Mouse (Mus musculus) MEL (cell line): ENCODE data around the gene Gm45233. TPM values are rescaled to one million over a fixed set of nuclear protein-coding genes. Genes with fewer than 3 reads are reported as not detected.
"Not testable (repeated sequence)": the region's sequence is repeated elsewhere in the genome, so short reads cannot be mapped to it uniquely, and the experiment has no call there.

Experiments used
- DNase-seq: peaks from one replicate; pipeline ENCODE4 v3.0.0; 2011; ENCODE audit warnings: low read depth, low spot score
- H3K27ac ChIP-seq: 2 replicates; pipeline ENCODE4 v1.5.1; 2012; ENCODE audit warnings: low read depth, mild to moderate bottlenecking, control low read depth, low read length, moderate library complexity; ENCODE audit not compliant: control insufficient read depth
- H3K27me3 ChIP-seq, 2 experiments: fragments of 150-350 bp in 1 of 2; sonication (generic) in 1 of 2; 2 replicates each; pipeline ENCODE4 v1.6.1; 2012; ENCODE audit warnings: low read length in 2 of 2, mild to moderate bottlenecking in 2 of 2, improper control_type of control experiment in 1 of 2, moderate library complexity in 1 of 2; ENCODE audit not compliant: insufficient read depth in 2 of 2, control insufficient read depth in 1 of 2
- H3K36me3 ChIP-seq, 2 experiments: 2 replicates each; pipeline ENCODE4 v1.6.1; 2012 to 2014; ENCODE audit warnings: low read length in 2 of 2, improper control_type of control experiment in 1 of 2, inconsistent platforms in 1 of 2, mild to moderate bottlenecking in 1 of 2; ENCODE audit not compliant: insufficient read depth in 2 of 2, control insufficient read depth in 1 of 2
- H3K4me1 ChIP-seq, 2 experiments: fragments of 150-350 bp in 1 of 2; sonication (generic) in 1 of 2; 2 replicates each; pipeline ENCODE4 v1.6.1; 2012; ENCODE audit warnings: low read length in 2 of 2, improper control_type of control experiment in 1 of 2, mild to moderate bottlenecking in 1 of 2; ENCODE audit not compliant: insufficient read depth in 2 of 2, control insufficient read depth in 1 of 2
- H3K4me3 ChIP-seq, 2 experiments: fragments of 150-350 bp in 1 of 2; sonication (generic) in 1 of 2; 2 replicates each; pipeline ENCODE4 v1.5.1; 2012; ENCODE audit warnings: low read depth in 2 of 2, low read length in 2 of 2, mild to moderate bottlenecking in 2 of 2, moderate library complexity in 2 of 2, control low read depth in 1 of 2, improper control_type of control experiment in 1 of 2; ENCODE audit not compliant: control insufficient read depth in 1 of 2, insufficient read depth in 1 of 2
- H3K79me2 ChIP-seq: 2 replicates; pipeline ENCODE4 v1.6.1; 2012; ENCODE audit warnings: mild to moderate bottlenecking, low read length, moderate library complexity; ENCODE audit not compliant: control insufficient read depth, poor library complexity, insufficient read depth
- H3K9ac ChIP-seq: 2 replicates; pipeline ENCODE4 v1.6.1; 2012; ENCODE audit warnings: low read depth, mild to moderate bottlenecking, control low read depth, low read length, moderate library complexity; ENCODE audit not compliant: control insufficient read depth, poor library complexity, severe bottlenecking
- H3K9me3 ChIP-seq: fragments of 150-350 bp; sonication (generic); replicated peaks from 2 replicates; pipeline ENCODE4 v1.6.1; 2012; ENCODE audit warnings: mild to moderate bottlenecking, low read length, improper control_type of control experiment, moderate library complexity; ENCODE audit not compliant: insufficient read depth
- CHD1 ChIP-seq: IDR thresholded peaks from 2 replicates; pipeline ENCODE4 v1.6.1; 2012; ENCODE audit warnings: low read depth, mild to moderate bottlenecking, inconsistent platforms, low read length, improper control_type of control experiment
- E2F4 ChIP-seq: IDR thresholded peaks from 2 replicates; pipeline ENCODE4 v1.6.1; 2011; ENCODE audit warnings: low read depth, low read length, improper control_type of control experiment, borderline replicate concordance
- ELF1 ChIP-seq: IDR thresholded peaks from 2 replicates; pipeline ENCODE4 v1.6.1; 2014; ENCODE audit warnings: low read depth, mild to moderate bottlenecking, inconsistent platforms, low read length, improper control_type of control experiment, moderate library complexity
- ETS1 ChIP-seq: IDR thresholded peaks from 2 replicates; pipeline ENCODE4 v1.6.1; 2012; ENCODE audit warnings: low read depth, mild to moderate bottlenecking, inconsistent platforms, low read length, improper control_type of control experiment, moderate library complexity
- GABPA ChIP-seq: IDR thresholded peaks from 2 replicates; pipeline ENCODE4 v1.6.1; 2012; ENCODE audit warnings: low read depth, mild to moderate bottlenecking, inconsistent platforms, low read length, improper control_type of control experiment, moderate library complexity
- GATA1 ChIP-seq: IDR thresholded peaks from 2 replicates; pipeline ENCODE4 v1.6.1; 2011; ENCODE audit warnings: low read depth, low read length, improper control_type of control experiment
- HCFC1 ChIP-seq: IDR thresholded peaks from 2 replicates; pipeline ENCODE4 v1.6.1; 2012; ENCODE audit warnings: low read depth, mild to moderate bottlenecking, inconsistent platforms, low read length, improper control_type of control experiment, moderate library complexity
- JUND ChIP-seq: IDR thresholded peaks from 2 replicates; pipeline ENCODE4 v1.6.1; 2011; ENCODE audit warnings: low read depth, mild to moderate bottlenecking, improper control_type of control experiment, low read length
- KAT2A ChIP-seq: conservative IDR thresholded peaks from 2 replicates; pipeline ENCODE4 v1.6.1; 2012; ENCODE audit warnings: low read depth, low read length, improper control_type of control experiment, inconsistent platforms
- MYC ChIP-seq: IDR thresholded peaks from 2 replicates; pipeline ENCODE4 v1.6.1; 2011; ENCODE audit warnings: low read depth, mild to moderate bottlenecking, low read length, improper control_type of control experiment, moderate library complexity
- NRF1 ChIP-seq: IDR thresholded peaks from 2 replicates; pipeline ENCODE4 v1.6.1; 2014; ENCODE audit warnings: low read depth, mild to moderate bottlenecking, inconsistent platforms, low read length, improper control_type of control experiment, moderate library complexity; ENCODE audit not compliant: poor library complexity, insufficient read depth, severe bottlenecking
- POLR2AphosphoS2 ChIP-seq: IDR thresholded peaks from 2 replicates; pipeline ENCODE4 v1.6.1; 2011; ENCODE audit warnings: low read length, improper control_type of control experiment
- POLR2AphosphoS5 ChIP-seq: IDR thresholded peaks from 2 replicates; pipeline ENCODE4 v1.6.1; 2012; ENCODE audit warnings: low read depth, borderline replicate concordance, mild to moderate bottlenecking, inconsistent platforms, low read length, moderate library complexity, mixed read lengths
- SMC3 ChIP-seq: IDR thresholded peaks from 2 replicates; pipeline ENCODE4 v1.6.1; 2011; ENCODE audit warnings: low read depth, low read length, improper control_type of control experiment
- TAL1 ChIP-seq: IDR thresholded peaks from 2 replicates; pipeline ENCODE4 v1.6.1; 2012; ENCODE audit warnings: mild to moderate bottlenecking, inconsistent platforms, low read length, moderate library complexity, mixed read lengths
- TBP ChIP-seq: IDR thresholded peaks from 2 replicates; pipeline ENCODE4 v1.8.0; 2011; ENCODE audit warnings: low read depth, low read length, improper control_type of control experiment
- USF1 ChIP-seq: IDR thresholded peaks from 2 replicates; pipeline ENCODE4 v1.6.1; 2014; ENCODE audit warnings: low read depth, mild to moderate bottlenecking, inconsistent platforms, low read length, improper control_type of control experiment, moderate library complexity
- USF2 ChIP-seq, 2 experiments: IDR thresholded peaks; 2 replicates each; pipeline ENCODE4 v1.6.1; 2011 to 2012; ENCODE audit warnings: improper control_type of control experiment in 2 of 2, low read length in 2 of 2, borderline replicate concordance in 1 of 2, inconsistent platforms in 1 of 2, low read depth in 1 of 2, mild to moderate bottlenecking in 1 of 2; ENCODE audit not compliant: insufficient read depth in 1 of 2
- ZKSCAN1 ChIP-seq: IDR thresholded peaks from 2 replicates; pipeline ENCODE4 v1.6.1; 2012; ENCODE audit warnings: low read depth, mild to moderate bottlenecking, inconsistent platforms, low read length, improper control_type of control experiment, moderate library complexity
- ZMIZ1 ChIP-seq: IDR thresholded peaks from 2 replicates; pipeline ENCODE4 v1.6.1; 2012; ENCODE audit warnings: low read depth, mild to moderate bottlenecking, inconsistent platforms, low read length, improper control_type of control experiment, moderate library complexity
- polyA plus RNA-seq, 2 experiments: library from polyadenylated mRNA; stranded (reverse) in 1 of 2; unstranded in 1 of 2; fragments of >175 nt in 1 of 2; fragments of >200 nt in 1 of 2; gene quantifications; 2 replicates each; pipeline versions ENCODE4 v1.2.1 to v1.2.4; 2012; ENCODE audit warnings: low replicate concordance in 2 of 2, low read depth in 1 of 2; ENCODE audit not compliant: insufficient read length in 2 of 2, insufficient read depth in 1 of 2, missing spikeins in 1 of 2
- total RNA-seq: library from RNA; depleted of rRNA; stranded (reverse); fragments of 300-350 nt; gene quantifications from 2 replicates; pipeline ENCODE4 v1.2.3, GENCODE M21; 2012

Gm45233 gene
- total and polyA plus RNA-seq, 3 experiments: 0.42 TPM; not detected in 2

DNA sequence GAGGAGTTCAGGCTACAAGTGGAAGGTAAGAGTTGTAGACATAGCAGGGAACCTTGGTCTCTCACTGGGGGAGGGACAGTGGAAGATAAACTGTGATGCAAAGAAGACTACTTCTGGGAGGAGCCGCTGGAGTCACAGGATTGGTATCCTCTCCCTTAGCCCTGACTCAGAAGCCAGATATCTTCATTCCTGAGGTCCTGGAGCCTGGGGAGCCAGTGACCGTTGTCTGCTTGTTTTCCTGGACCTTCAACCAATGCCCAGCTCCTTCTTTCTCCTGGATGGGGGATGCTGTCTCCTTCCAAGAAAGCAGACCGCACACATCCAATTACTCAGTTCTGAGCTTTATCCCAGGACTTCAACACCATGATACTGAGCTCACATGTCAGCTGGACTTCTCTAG is 34.8 kb upstream of the Gm45233 start:
- Histone ChIP-seq H3K27ac (no peak overlapping the region), H3K27me3 (no peaks in the 10 kb centered on the region), H3K79me2 (no peaks in the 10 kb centered on the region), H3K9me3 (no peaks in the 10 kb centered on the region), H3K9ac (no peak overlapping the region), H3K4me3 (no peak overlapping the region), H3K36me3 (no peaks in the 10 kb centered on the region), H3K4me1 (no peaks in the 10 kb centered on the region)
- no peak for DNase-seq
- TF ChIP-seq ZMIZ1: no peak
- no peak for TF ChIP-seq ZKSCAN1
- TF ChIP-seq MYC: no peak
- TF ChIP-seq ELF1: no peak
- TF ChIP-seq KAT2A: no peak
- TF ChIP-seq USF2 (IDR thresholded peaks at IDR 0.05; ENCODE audit: borderline replicate concordance in 1 of 2, insufficient read depth in 1 of 2, low read depth in 1 of 2, low read length in 2 of 2): no peak
- no peak for TF ChIP-seq USF1
- no peak for TF ChIP-seq HCFC1
- TF ChIP-seq, all 39 proteins: peak for 0

DNA sequence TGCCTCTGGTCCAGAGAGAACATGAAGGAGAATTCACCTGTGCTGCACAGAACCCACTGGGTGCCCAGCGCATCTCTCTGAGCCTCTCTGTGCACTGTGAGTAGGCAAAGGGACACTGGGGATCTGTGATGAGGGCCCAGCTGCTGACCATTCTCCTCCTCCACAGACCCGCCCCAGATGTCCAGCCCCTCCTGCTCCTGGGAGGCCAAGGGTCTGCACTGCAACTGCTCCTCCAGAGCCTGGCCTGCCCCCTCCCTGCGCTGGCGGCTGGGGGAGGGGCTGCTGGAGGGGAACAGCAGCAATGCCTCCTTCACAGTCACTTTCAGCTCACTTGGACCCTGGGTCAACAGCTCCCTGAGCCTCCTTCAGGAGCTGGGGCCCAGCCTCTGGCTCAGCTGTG is 32.2 kb upstream of the Gm45233 start:
- H3K27me3 ChIP-seq: not testable (repeated sequence)

DNA sequence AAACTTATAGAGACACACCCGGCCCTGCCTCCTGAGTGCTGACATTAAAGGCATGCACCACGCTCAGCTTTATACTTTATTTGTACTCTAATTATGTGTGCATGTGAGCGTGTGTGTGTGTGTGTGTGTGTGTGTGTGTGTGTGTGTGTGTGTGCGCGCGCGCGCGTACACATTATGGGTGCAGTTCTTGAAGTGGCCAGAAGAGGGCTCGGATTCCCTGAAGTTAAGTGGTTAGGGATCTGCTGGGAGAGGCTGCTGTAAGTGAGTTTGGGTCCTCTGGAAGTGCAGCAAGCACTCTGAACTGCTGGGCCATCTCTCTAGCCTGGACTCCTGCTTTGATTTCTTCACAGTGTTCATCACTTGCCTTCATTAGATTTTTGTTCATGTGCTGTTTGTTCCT is 26.6 kb upstream of the Gm45233 start:
- H3K9me3 ChIP-seq: no peaks in the 10 kb centered on the region
- TF ChIP-seq ELF1 (no peak), GATA1 (no peak), TBP (no peak), JUND (no peak), ETS1 (no peak), KAT2A (no peak), MYC (no peak), POLR2AphosphoS5 (no peak), E2F4 (no peak), TAL1 (no peak), NRF1 (no peak), SMC3 (no peak), ZKSCAN1 (no peak), POLR2AphosphoS2 (no peak), GABPA (no peak), CHD1 (no peak)
- H3K4me3 ChIP-seq: no peak overlapping the region
- H3K9ac ChIP-seq: no peak overlapping the region
- no peak for DNase-seq
- no peaks in the 10 kb centered on the region for H3K27me3 ChIP-seq
- H3K27ac ChIP-seq: no peak overlapping the region
- no peaks in the 10 kb centered on the region for H3K36me3 ChIP-seq
- H3K4me1 ChIP-seq: no peaks in the 10 kb centered on the region
- no peaks in the 10 kb centered on the region for H3K79me2 ChIP-seq

More for the DNA sequence above, 32.2 kb upstream of the Gm45233 start:
- not testable (repeated sequence) for H3K79me2 ChIP-seq, H3K27ac ChIP-seq, H3K4me3 ChIP-seq, H3K9me3 ChIP-seq, H3K36me3 ChIP-seq, H3K9ac ChIP-seq, H3K4me1 ChIP-seq, DNase-seq
